Mouse (Mus musculus) lung, postnatal 0 days (tissue): ENCODE measurements at regions not wholly inside any gene's neighbourhood (a gene's known extent, or its start where the extent isn't known, plus 50 kb on each side); places are given as distances from the start of the nearest gene placed in this dataset.

Experiments used
- ATAC-seq: fragments of 200-750 bp; cut with Nextera tagmentation; 2 replicates; pipeline ENCODE4 v1.8.0; 2017; ENCODE audit warnings: moderate library complexity
- DNase-seq: peaks from one replicate; pipeline ENCODE4 v3.0.0-alpha.2; 2016; ENCODE audit warnings: low spot score
- H3K27ac ChIP-seq: fragments of 300-500 bp; sonication (generic); 2 replicates; pipeline ENCODE4 v1.5.1; 2014; ENCODE audit warnings: antibody characterized with exemption, mild to moderate bottlenecking, low read length, mixed read lengths
- H3K27me3 ChIP-seq: fragments of 300-500 bp; sonication (generic); replicated peaks from 2 replicates; pipeline ENCODE4 v1.6.1; 2014; ENCODE audit warnings: low read length, mixed read lengths; ENCODE audit not compliant: insufficient read depth
- H3K36me3 ChIP-seq: fragments of 300-500 bp; sonication (generic); 2 replicates; pipeline ENCODE4 v1.6.1; 2014; ENCODE audit warnings: low read length, mixed read lengths; ENCODE audit not compliant: insufficient read depth
- H3K4me1 ChIP-seq: fragments of 300-500 bp; sonication (generic); 2 replicates; pipeline ENCODE4 v1.6.1; 2014; ENCODE audit warnings: antibody characterized with exemption, low read depth, low read length, mixed read lengths; ENCODE audit not compliant: insufficient read depth
- H3K4me2 ChIP-seq: fragments of 300-500 bp; sonication (generic); replicated peaks from 2 replicates; pipeline ENCODE4 v1.6.1; 2014; ENCODE audit warnings: low read depth, mild to moderate bottlenecking, low read length, moderate library complexity, mixed read lengths
- H3K4me3 ChIP-seq: fragments of 300-500 bp; sonication (generic); 2 replicates; pipeline ENCODE4 v1.5.1; 2014; ENCODE audit warnings: low read depth, low read length
- H3K9ac ChIP-seq: fragments of 300-500 bp; sonication (generic); replicated peaks from 2 replicates; pipeline ENCODE4 v1.6.1; 2014; ENCODE audit warnings: low read depth, mild to moderate bottlenecking
- H3K9me3 ChIP-seq: fragments of 300-500 bp; sonication (generic); 2 replicates; pipeline ENCODE4 v1.6.1; 2016; ENCODE audit warnings: low read length, mixed read lengths
- CTCF ChIP-seq: IDR thresholded peaks from 2 replicates; pipeline ENCODE4 v1.5.1; 2016; ENCODE audit warnings: antibody characterized with exemption, mild to moderate bottlenecking
- EP300 ChIP-seq: IDR thresholded peaks from 2 replicates; pipeline ENCODE4 v1.6.1; 2016; ENCODE audit warnings: antibody characterized with exemption, mild to moderate bottlenecking, control low read depth
- WGBS: fragments of 180-500 bp; shearing (Covaris S2); extraction: QIAGEN DNeasy Blood & Tissue Kit; methylation state at CpG from one replicate; pipeline ENCODE4 v1.1.7; 2014; 5-methylcytosine and 5-hydroxymethylcytosine counted together

- Histone ChIP-seq H3K27ac (no peak overlapping the region), H3K4me1 (no peaks in the 10 kb centered on the region), H3K9ac (no peak overlapping the region), H3K9me3 (no peaks in the 10 kb centered on the region), H3K36me3 (no peaks in the 10 kb centered on the region), H3K4me2 (no peak overlapping the region), H3K27me3 (no peaks in the 10 kb centered on the region), H3K4me3 (no peak overlapping the region)
- WGBS, result 86% methylated on average over 9 of the region's 9 CpGs
- no peak for TF ChIP-seq EP300
- TF ChIP-seq CTCF, result no peak
- DNase-seq (no peak), ATAC-seq (no peak)
Measured at GRCm38 (mm10) chr3:130839924-130840440, 109.8 kb upstream of the Rpl34 start.

DNA sequence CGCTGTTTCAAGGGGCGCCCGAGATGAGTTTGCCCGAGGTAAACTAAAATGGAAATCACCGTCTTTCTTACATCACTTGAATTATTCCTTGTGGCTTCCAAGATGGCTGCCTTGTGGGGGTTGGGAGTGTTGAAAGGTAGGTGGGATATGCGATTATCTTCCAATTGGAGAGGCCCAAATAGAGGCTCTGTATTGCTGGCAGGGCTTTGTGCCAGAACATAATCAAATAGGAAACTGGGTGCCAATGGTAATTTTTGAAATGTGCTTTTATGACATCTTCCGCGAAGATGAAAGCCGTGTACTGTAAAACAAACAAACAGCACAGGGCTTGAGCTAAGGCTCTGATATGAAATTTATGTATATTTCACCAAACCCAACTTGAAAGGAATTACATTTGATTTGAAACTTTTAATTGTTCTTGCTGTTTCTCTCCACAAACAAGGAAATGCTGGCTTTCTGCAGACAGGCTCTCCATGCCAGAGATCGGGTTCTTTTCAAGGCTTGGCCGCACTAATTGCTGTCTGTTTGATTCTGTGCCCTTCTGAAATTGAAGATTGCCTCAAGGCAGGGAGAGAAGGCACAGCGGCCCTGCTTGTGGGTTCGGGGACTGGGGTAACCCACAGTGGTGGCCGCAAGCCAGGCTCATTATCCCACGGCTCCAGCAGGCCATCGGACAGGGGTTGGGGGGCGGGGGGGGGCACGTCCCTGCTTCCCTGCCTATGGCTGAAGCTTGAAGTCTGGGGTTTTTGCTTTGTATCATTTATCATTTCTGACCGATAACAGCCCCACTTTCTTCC lies 108.6 kb upstream of the Rpl34 start:
- Histone ChIP-seq H3K27ac (no peak overlapping the region), H3K4me2 (no peak overlapping the region), H3K4me1 (no peaks in the 10 kb centered on the region), H3K9ac (no peak overlapping the region), H3K36me3 (no peaks in the 10 kb centered on the region), H3K4me3 (no peak overlapping the region), H3K9me3 (no peaks in the 10 kb centered on the region), H3K27me3 (no peaks in the 10 kb centered on the region)
- WGBS, result 67% methylated on average over 19 of the region's 19 CpGs
- DNase-seq (no peak), ATAC-seq (no peak)
- TF ChIP-seq CTCF, result no peak
- no peak for TF ChIP-seq EP300

DNA sequence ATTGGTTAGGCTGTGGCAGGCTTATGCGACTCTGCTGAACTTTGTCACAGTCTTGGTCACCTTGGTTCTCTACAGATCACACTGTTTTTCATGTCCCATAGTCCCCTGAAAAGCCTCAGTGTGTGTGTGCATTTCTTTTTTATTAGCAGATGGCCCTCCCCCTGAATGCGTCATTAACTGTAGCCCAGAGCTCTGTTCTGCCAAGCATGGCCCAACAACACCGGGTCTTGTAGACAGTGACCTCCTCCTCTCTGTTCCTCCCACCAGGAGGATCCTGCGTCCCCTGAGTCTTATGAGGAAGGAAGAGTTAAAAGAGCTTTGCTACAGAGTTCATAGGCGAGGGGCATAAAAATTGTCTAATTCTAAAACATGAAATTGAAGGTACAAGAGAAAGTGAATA lies 103.5 kb upstream of the Rpl34 start:
- ATAC-seq (no peak), DNase-seq (no peak)
- no peaks in the 10 kb centered on the region for H3K4me1 ChIP-seq
- no peak overlapping the region for H3K4me3 ChIP-seq
- WGBS, result 82% methylated on average over 5 of the region's 5 CpGs
- H3K27me3 ChIP-seq, result no peaks in the 10 kb centered on the region
- no peak overlapping the region for H3K9ac ChIP-seq
- no peak overlapping the region for H3K4me2 ChIP-seq
- no peak for TF ChIP-seq EP300
- no peak for TF ChIP-seq CTCF
- no peaks in the 10 kb centered on the region for H3K36me3 ChIP-seq
- no peaks in the 10 kb centered on the region for H3K9me3 ChIP-seq
- H3K27ac ChIP-seq, result no peak overlapping the region

DNA sequence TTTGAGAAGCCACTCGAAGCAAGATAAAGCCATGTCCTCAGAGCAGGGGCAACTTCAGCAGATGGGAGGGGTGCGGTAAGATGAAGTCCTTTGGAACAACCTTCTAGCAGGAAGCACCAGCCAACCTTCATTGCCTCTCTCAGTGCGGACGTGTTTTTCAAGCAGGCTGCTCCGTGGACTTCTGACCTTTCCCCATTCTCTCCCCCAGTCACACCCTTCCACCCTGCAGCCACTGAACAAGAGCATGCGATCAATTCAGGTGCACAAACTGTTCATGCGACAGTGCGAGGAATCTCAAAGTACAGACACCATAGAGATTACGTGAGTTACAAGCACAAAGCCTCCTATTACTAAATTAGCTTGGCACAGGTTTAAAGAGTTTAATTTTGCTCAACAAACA lies 102.9 kb upstream of the Rpl34 start:
- peak; percentile 30; the same call in 1 of the 2 replicates for ATAC-seq
- DNase-seq, result peak; percentile 20
- no peak for TF ChIP-seq EP300
- Histone ChIP-seq H3K27me3 (no peaks in the 10 kb centered on the region), H3K9ac (no peak overlapping the region), H3K9me3 (no peaks in the 10 kb centered on the region), H3K4me1 (no peaks in the 10 kb centered on the region), H3K4me3 (no peak overlapping the region), H3K4me2 (0 out of 2 replicates have a peak overlapping the region, but pooled peaks have one; percentile 11), H3K27ac (no peak overlapping the region), H3K36me3 (no peaks in the 10 kb centered on the region)
- 30% methylated on average over 9 of the region's 9 CpGs for WGBS

GRCm38 (mm10) chr3:130831788-130832187 lies 101.6 kb upstream of the Rpl34 start:
- H3K9ac ChIP-seq, result no peak overlapping the region
- no peaks in the 10 kb centered on the region for H3K4me1 ChIP-seq
- H3K9me3 ChIP-seq, result no peaks in the 10 kb centered on the region
- no peak overlapping the region for H3K4me3 ChIP-seq
- no peak for TF ChIP-seq CTCF
- TF ChIP-seq EP300, result no peak
- H3K36me3 ChIP-seq, result no peaks in the 10 kb centered on the region
- H3K27ac ChIP-seq, result no peak overlapping the region
- no peaks in the 10 kb centered on the region for H3K27me3 ChIP-seq
- ATAC-seq (no peak), DNase-seq (no peak)
- 92% methylated on average over 6 of the region's 6 CpGs for WGBS
- H3K4me2 ChIP-seq, result no peak overlapping the region

DNA sequence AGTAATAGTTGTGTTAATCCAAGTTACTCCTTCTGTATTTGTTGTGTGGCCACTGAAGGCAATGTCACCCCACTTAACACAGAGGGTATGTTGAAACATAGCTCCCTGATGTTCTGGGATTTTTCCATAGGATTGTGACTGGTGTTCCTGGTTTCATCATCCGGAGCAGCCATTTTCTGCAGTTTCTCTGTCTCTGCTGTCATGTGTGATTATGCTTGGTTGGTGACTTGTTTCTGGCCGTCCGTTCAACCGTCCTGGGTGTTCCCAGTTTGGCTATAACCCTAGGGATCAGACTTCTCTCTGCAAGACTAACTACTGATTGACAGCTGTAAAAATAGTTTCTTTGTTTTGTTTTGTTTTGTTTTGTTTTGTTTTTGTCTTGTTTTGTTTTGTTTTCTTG lies 98.1 kb upstream of the Rpl34 start:
- H3K4me1 ChIP-seq, result no peaks in the 10 kb centered on the region
- H3K9me3 ChIP-seq, result no peaks in the 10 kb centered on the region
- no peak overlapping the region for H3K27ac ChIP-seq
- no peak overlapping the region for H3K4me3 ChIP-seq
- ATAC-seq (no peak), DNase-seq (no peak)
- H3K9ac ChIP-seq, result no peak overlapping the region
- no peak for TF ChIP-seq CTCF
- TF ChIP-seq EP300, result no peak
- H3K27me3 ChIP-seq, result no peaks in the 10 kb centered on the region
- H3K36me3 ChIP-seq, result no peaks in the 10 kb centered on the region
- H3K4me2 ChIP-seq, result no peak overlapping the region
- WGBS, result 92% methylated on average over 4 of the region's 4 CpGs
